Mouse (Mus musculus): ENCODE results near the gene Cd19. TPM values are rescaled to one million over a fixed set of nuclear protein-coding genes. Genes with fewer than 3 reads are reported as not detected.
"Not testable (repeated sequence)": the region's sequence is repeated elsewhere in the genome, so short reads cannot be mapped to it uniquely, and the experiment has no call there.

The Cd19 gene
- total RNA-seq, 2 experiments from 2014 or later, result 0.70 to 1.4 TPM

- intact Hi-C loops (cut with DNase I), result no loop called here
- DNase-seq (ENCODE audit: low spot score), result no peak
Observed at GRCm38 (mm10) chr7:126440134-126440533, 25.4 kb upstream of the Cd19 start.

GRCm38 (mm10) chr7:126436851-126437250, 22.2 kb upstream of the Cd19 start:
- no peak for DNase-seq (ENCODE audit: low spot score)
- intact Hi-C loops (cut with DNase I), result no loop called here

GRCm38 (mm10) chr7:126435801-126436200, 21.1 kb upstream of the Cd19 start:
- no peak for DNase-seq (ENCODE audit: low spot score)
- intact Hi-C loops (cut with DNase I), result no loop called here

- intact Hi-C loops (cut with DNase I), result no loop called here
- no peak for DNase-seq (ENCODE audit: low spot score)
Observed at GRCm38 (mm10) chr7:126434726-126435125, 20.0 kb upstream of the Cd19 start.

GRCm38 (mm10) chr7:126430167-126430566, 15.5 kb upstream of the Cd19 start:
- no peak for DNase-seq (ENCODE audit: low spot score)
- intact Hi-C loops (cut with DNase I), result no loop called here

- intact Hi-C loops (cut with DNase I), result no loop called here
- no peak for DNase-seq (ENCODE audit: low spot score)
Observed at GRCm38 (mm10) chr7:126429503-126429898, 14.8 kb upstream of the Cd19 start.

- peak; percentile 87 for DNase-seq (ENCODE audit: low spot score)
- intact Hi-C loops (cut with DNase I), result no loop called here
Observed at GRCm38 (mm10) chr7:126428631-126429502, 14.2 kb upstream of the Cd19 start, which contains the start of gene Rabep2. Gene Rabep2 (plus strand): TSS chr7:126428759.

- no peak for DNase-seq (ENCODE audit: low spot score)
- intact Hi-C loops (cut with DNase I), result no loop called here
Observed at GRCm38 (mm10) chr7:126428154-126428553, 13.5 kb upstream of the Cd19 start.

GRCm38 (mm10) chr7:126427323-126427860, 12.7 kb upstream of the Cd19 start:
- DNase-seq (ENCODE audit: low spot score), result no peak
- intact Hi-C loops (cut with DNase I), result no loop called here

GRCm38 (mm10) chr7:126424161-126424560, 9.5 kb upstream of the Cd19 start:
- intact Hi-C loops (cut with DNase I), result no loop called here
- DNase-seq (ENCODE audit: low spot score), result no peak

- intact Hi-C loops (cut with DNase I), result no loop called here
- no peak for DNase-seq (ENCODE audit: low spot score)
Observed at GRCm38 (mm10) chr7:126421756-126422155, 7.1 kb upstream of the Cd19 start.

GRCm38 (mm10) chr7:126418496-126418895, 3.8 kb upstream of the Cd19 start:
- intact Hi-C loops (cut with DNase I), result no loop called here
- no peak for DNase-seq (ENCODE audit: low spot score)

- DNase-seq (ENCODE audit: low spot score), result no peak
- intact Hi-C loops (cut with DNase I), result no loop called here
Observed at GRCm38 (mm10) chr7:126417606-126418005, 2.9 kb upstream of the Cd19 start.

GRCm38 (mm10) chr7:126417045-126417444, 2.4 kb upstream of the Cd19 start:
- DNase-seq (ENCODE audit: low spot score), result no peak
- intact Hi-C loops (cut with DNase I), result no loop called here

- DNase-seq (ENCODE audit: low spot score), result no peak
- intact Hi-C loops (cut with DNase I), result no loop called here
Observed at GRCm38 (mm10) chr7:126416615-126417014, 1.9 kb upstream of the Cd19 start.

- DNase-seq (ENCODE audit: low spot score), result no peak
- intact Hi-C loops (cut with DNase I), result no loop called here
Observed at GRCm38 (mm10) chr7:126411061-126411460, 3.6 kb downstream of the Cd19 start.

- intact Hi-C loops (cut with DNase I), result no loop called here
- DNase-seq (ENCODE audit: low spot score), result no peak
Observed at GRCm38 (mm10) chr7:126408686-126409085, 6.0 kb downstream of the Cd19 start.

- intact Hi-C loops (cut with DNase I); DNase-seq (ENCODE audit: low spot score): not testable (repeated sequence)
Observed at GRCm38 (mm10) chr7:126402518-126402917, 12.2 kb downstream of the Cd19 start.

GRCm38 (mm10) chr7:126399548-126399947, 15.1 kb downstream of the Cd19 start:
- intact Hi-C loops (cut with DNase I), result loop anchor here (1.0 to 5.0 kb wide), 3 partner anchors 68 to 238 kb away; no protein-coding TSS in a partner anchor
- DNase-seq (ENCODE audit: low spot score), result peak; percentile 42

- no peak for DNase-seq (ENCODE audit: low spot score)
- intact Hi-C loops (cut with DNase I), result loop anchor here (5.0 kb wide), 2 partner anchors 69 to 239 kb away; no protein-coding TSS in a partner anchor
Observed at GRCm38 (mm10) chr7:126397822-126398221, 16.9 kb downstream of the Cd19 start.

- no peak for DNase-seq (ENCODE audit: low spot score)
- intact Hi-C loops (cut with DNase I), result loop anchor here (5.0 kb wide), 2 partner anchors 70 to 240 kb away; no protein-coding TSS in a partner anchor
Observed at GRCm38 (mm10) chr7:126397221-126397620, 17.5 kb downstream of the Cd19 start.

All from heart, postnatal 25 days (tissue).